Mouse (Mus musculus): Measurements from ENCODE around the gene Slc8b1. TPM values are rescaled to one million over a fixed set of nuclear protein-coding genes. Genes with fewer than 3 reads are reported as not detected.

The Slc8b1 gene
- polyA plus RNA-seq, 1 experiment from 2014 or later: 4.9 TPM

DNA sequence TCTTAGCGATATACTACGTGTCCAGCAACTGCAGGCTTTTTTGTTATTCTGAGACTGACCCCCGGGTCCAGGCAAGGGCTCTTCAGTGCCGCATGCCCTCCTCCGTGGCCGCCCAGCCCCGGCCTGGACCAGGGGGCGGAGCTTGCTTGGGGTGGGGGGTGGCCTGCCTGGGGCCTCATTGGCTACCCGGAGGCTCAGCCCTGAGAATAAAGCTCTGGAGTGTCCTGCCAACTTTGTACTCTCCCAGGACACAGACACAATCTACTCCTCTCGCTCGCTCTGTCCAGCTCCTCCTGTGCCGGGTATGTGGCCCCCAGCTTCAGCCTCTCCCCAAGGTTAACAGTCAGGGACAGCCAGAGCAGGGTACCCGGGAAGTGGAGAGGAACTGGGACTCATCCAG is 34.7 kb upstream of the Slc8b1 start, which contains the start of gene Sds:
Sds (plus strand) TSS at position 231 of the 400 bp plus-strand sequence.
- no peak within 1 kb of the TSS for H3K4me2 ChIP-seq (replicated peaks; ENCODE audit: low read depth)

DNA sequence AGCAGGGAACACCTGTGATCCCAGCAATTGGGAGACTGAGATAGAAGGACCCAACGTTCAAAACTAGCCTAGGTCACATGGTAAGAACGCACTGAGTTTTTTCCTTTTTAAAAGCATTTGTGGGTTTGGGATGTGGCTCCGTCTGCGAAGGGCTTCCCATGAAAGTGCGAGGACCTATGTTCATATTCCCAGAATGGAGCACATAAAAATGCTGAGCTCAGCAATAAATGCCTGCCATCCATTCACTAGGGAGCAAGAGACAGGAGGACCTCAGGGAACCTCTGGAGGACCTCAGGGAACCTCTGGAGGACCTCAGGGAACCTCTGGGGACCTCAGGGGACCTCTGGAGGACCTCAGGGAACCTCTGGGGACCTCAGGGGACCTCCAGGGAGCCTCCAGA is 33.0 kb upstream of the Slc8b1 start:
- H3K27me3 ChIP-seq (ENCODE audit: control insufficient read depth, insufficient read depth, low read length): no peaks in the 10 kb centered on the region
- H3K27ac ChIP-seq (replicated peaks): no peak overlapping the region
- ATAC-seq (ENCODE audit: low FRiP score, low TSS enrichment) (no peak), DNase-seq (ENCODE audit: low spot score) (no peak)
- 88% methylated on average over 5 of the region's 5 CpGs for WGBS
- H3K36me3 ChIP-seq (ENCODE audit: control insufficient read depth, insufficient read depth, low read length): no peaks in the 10 kb centered on the region
- TF ChIP-seq CTCF (IDR thresholded peaks at IDR 0.05; ENCODE audit: low read depth): no peak
- TF ChIP-seq EP300 (optimal IDR thresholded peaks at IDR 0.05): no peak
- no peak overlapping the region for H3K9ac ChIP-seq (ENCODE audit: low read length)
- H3K9me3 ChIP-seq (ENCODE audit: control insufficient read depth, low read length): no peaks in the 10 kb centered on the region
- no peak overlapping the region for H3K4me3 ChIP-seq (ENCODE audit: low read depth, low read length)
- H3K4me1 ChIP-seq (replicated peaks; ENCODE audit: control insufficient read depth, insufficient read depth): no peaks in the 10 kb centered on the region
- no peak overlapping the region for H3K4me2 ChIP-seq (replicated peaks; ENCODE audit: low read depth)

More for the DNA sequence above, 34.7 kb upstream of the Slc8b1 start, which contains the start of gene Sds:
- no peaks in the 10 kb centered on the region for H3K27me3 ChIP-seq (ENCODE audit: control insufficient read depth, insufficient read depth, low read length)
- no peak within 1 kb of the TSS for H3K27ac ChIP-seq (replicated peaks)
- H3K9me3 ChIP-seq (ENCODE audit: control insufficient read depth, low read length): no peaks in the 10 kb centered on the region
- no peak within 1 kb of the TSS for H3K4me3 ChIP-seq (ENCODE audit: low read depth, low read length)
- H3K36me3 ChIP-seq (ENCODE audit: control insufficient read depth, insufficient read depth, low read length): no peaks in the 10 kb centered on the region
- no peak within 1 kb of the TSS for H3K9ac ChIP-seq (ENCODE audit: low read length)
- TF ChIP-seq EP300 (optimal IDR thresholded peaks at IDR 0.05) (no peak), CTCF (IDR thresholded peaks at IDR 0.05; ENCODE audit: low read depth) (no peak)
- 16% methylated on average over 13 of the region's 13 CpGs for WGBS
- no peaks in the 10 kb centered on the region for H3K4me1 ChIP-seq (replicated peaks; ENCODE audit: control insufficient read depth, insufficient read depth)
- ATAC-seq (ENCODE audit: low FRiP score, low TSS enrichment) (no peak), DNase-seq (ENCODE audit: low spot score) (no peak)

DNA sequence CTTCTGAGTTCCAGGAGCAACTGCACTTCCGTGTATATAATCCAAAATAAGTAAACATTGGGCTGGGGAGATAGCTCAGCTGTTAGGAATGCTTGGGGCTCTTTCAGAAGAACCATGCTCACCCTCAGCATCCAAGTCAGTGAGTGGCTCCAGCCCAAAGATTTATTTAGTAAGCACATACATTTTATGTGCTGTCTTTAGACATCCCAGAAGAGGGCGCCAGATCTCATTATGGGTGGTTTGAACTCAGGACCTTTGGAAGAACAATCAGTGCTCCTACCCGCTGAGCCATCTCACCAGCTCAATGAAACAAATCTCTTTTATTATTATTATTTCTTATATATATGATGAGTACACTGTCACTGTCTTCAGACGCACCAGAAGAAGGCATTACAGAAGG is 31.4 kb upstream of the Slc8b1 start:
- no peak overlapping the region for H3K9ac ChIP-seq (ENCODE audit: low read length)
- H3K9me3 ChIP-seq (ENCODE audit: control insufficient read depth, low read length): no peaks in the 10 kb centered on the region
- no peak for ATAC-seq (ENCODE audit: low FRiP score, low TSS enrichment)
- no peak overlapping the region for H3K4me3 ChIP-seq (ENCODE audit: low read depth, low read length)
- no peak for DNase-seq (ENCODE audit: low spot score)
- no peak overlapping the region for H3K4me2 ChIP-seq (replicated peaks; ENCODE audit: low read depth)
- no peaks in the 10 kb centered on the region for H3K4me1 ChIP-seq (replicated peaks; ENCODE audit: control insufficient read depth, insufficient read depth)
- TF ChIP-seq EP300 (optimal IDR thresholded peaks at IDR 0.05): no peak
- peak; percentile 30; the same call in 1 of the 2 replicates for TF ChIP-seq CTCF (IDR thresholded peaks at IDR 0.05; ENCODE audit: low read depth)
- H3K27me3 ChIP-seq (ENCODE audit: control insufficient read depth, insufficient read depth, low read length): no peaks in the 10 kb centered on the region
- no peaks in the 10 kb centered on the region for H3K36me3 ChIP-seq (ENCODE audit: control insufficient read depth, insufficient read depth, low read length)
- H3K27ac ChIP-seq (replicated peaks): no peak overlapping the region
- 58% methylated on average over 4 of the region's 4 CpGs for WGBS

DNA sequence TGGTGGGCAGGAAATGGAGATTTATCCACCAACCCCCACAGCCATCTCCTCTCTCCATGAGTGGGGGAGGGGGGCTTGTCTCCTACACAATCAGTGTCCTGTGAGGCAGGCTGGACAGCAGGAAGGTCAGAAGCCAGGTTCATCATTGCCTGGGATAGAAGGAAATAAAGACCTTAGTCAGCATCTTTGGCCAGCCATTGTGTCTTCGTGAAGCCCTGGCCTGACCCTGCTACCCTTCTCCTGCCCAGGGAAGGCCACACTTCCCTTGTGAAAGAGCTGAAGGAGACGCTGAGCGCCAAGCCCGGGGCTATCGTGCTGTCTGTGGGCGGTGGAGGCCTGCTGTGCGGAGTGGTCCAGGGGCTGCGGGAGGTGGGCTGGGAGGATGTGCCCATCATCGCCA is 29.8 kb upstream of the Slc8b1 start:
- TF ChIP-seq CTCF (IDR thresholded peaks at IDR 0.05; ENCODE audit: low read depth): no peak
- no peak for TF ChIP-seq EP300 (optimal IDR thresholded peaks at IDR 0.05)
- H3K4me3 ChIP-seq (ENCODE audit: low read depth, low read length): no peak overlapping the region
- no peaks in the 10 kb centered on the region for H3K27me3 ChIP-seq (ENCODE audit: control insufficient read depth, insufficient read depth, low read length)
- H3K27ac ChIP-seq (replicated peaks): no peak overlapping the region
- ATAC-seq (ENCODE audit: low FRiP score, low TSS enrichment) (no peak), DNase-seq (ENCODE audit: low spot score) (no peak)
- no peak overlapping the region for H3K9ac ChIP-seq (ENCODE audit: low read length)
- peaks cover 2% of the 10 kb centered on the region; the same call in 1 of the 2 replicates for H3K36me3 ChIP-seq (ENCODE audit: control insufficient read depth, insufficient read depth, low read length)
- no peak overlapping the region for H3K4me2 ChIP-seq (replicated peaks; ENCODE audit: low read depth)
- 83% methylated on average over 9 of the region's 9 CpGs for WGBS
- H3K4me1 ChIP-seq (replicated peaks; ENCODE audit: control insufficient read depth, insufficient read depth): no peaks in the 10 kb centered on the region
- H3K9me3 ChIP-seq (ENCODE audit: control insufficient read depth, low read length): no peaks in the 10 kb centered on the region

DNA sequence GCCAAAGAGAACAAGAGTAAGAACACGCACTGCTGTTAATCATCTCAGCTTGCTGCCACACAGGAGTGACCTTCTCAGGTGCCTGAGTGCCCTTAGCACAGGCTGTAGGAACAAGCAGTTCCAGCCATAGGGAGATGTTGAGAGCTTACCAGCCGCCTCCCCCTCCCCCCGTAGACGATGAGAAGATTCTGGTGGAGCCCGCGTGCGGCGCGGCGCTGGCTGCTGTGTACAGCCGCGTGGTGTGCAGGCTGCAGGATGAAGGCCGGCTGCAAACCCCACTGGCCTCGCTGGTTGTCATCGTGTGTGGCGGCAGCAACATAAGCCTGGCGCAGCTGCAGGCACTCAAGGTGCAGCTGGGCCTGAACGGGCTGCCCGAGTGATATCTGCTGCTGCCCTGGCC is 27.6 kb upstream of the Slc8b1 start:
- peaks cover 14% of the 10 kb centered on the region for H3K36me3 ChIP-seq (ENCODE audit: control insufficient read depth, insufficient read depth, low read length)
- H3K4me1 ChIP-seq (replicated peaks; ENCODE audit: control insufficient read depth, insufficient read depth): no peaks in the 10 kb centered on the region
- no peak overlapping the region for H3K4me2 ChIP-seq (replicated peaks; ENCODE audit: low read depth)
- no peaks in the 10 kb centered on the region for H3K27me3 ChIP-seq (ENCODE audit: control insufficient read depth, insufficient read depth, low read length)
- TF ChIP-seq EP300 (optimal IDR thresholded peaks at IDR 0.05) (no peak), CTCF (IDR thresholded peaks at IDR 0.05; ENCODE audit: low read depth) (no peak)
- H3K27ac ChIP-seq (replicated peaks): no peak overlapping the region
- no peak overlapping the region for H3K4me3 ChIP-seq (ENCODE audit: low read depth, low read length)
- WGBS: 88% methylated on average over 19 of the region's 19 CpGs
- no peak for DNase-seq (ENCODE audit: low spot score)
- no peaks in the 10 kb centered on the region for H3K9me3 ChIP-seq (ENCODE audit: control insufficient read depth, low read length)
- H3K9ac ChIP-seq (ENCODE audit: low read length): no peak overlapping the region
- no peak for ATAC-seq (ENCODE audit: low FRiP score, low TSS enrichment)

DNA sequence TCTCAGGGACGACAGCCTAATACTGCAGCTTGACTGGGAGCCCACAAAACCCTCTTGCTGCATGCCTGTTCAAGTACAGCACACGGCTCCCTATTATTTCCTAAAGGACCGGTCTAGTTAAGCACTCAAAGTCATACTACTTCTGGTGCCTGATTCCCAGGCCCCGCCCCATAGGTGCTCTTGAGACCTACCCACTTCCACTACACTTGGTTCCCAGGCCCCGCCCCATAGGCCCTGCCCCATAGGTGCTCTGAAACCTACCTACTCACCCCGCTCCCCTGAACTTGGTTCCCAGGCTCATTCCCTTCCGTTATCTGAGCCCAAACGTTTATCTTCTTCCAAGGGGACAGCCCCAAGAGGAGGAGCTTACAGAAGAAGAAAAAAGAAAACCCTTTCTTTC is 23.1 kb upstream of the Slc8b1 start:
- no peaks in the 10 kb centered on the region for H3K9me3 ChIP-seq (ENCODE audit: control insufficient read depth, low read length)
- WGBS: 66% methylated on average over 8 of the region's 8 CpGs
- ATAC-seq (ENCODE audit: low FRiP score, low TSS enrichment): peak; percentile 55; the same call in 1 of the 2 replicates
- peak; percentile 48 for DNase-seq (ENCODE audit: low spot score)
- no peak overlapping the region for H3K4me2 ChIP-seq (replicated peaks; ENCODE audit: low read depth)
- no peaks in the 10 kb centered on the region for H3K4me1 ChIP-seq (replicated peaks; ENCODE audit: control insufficient read depth, insufficient read depth)
- TF ChIP-seq EP300 (optimal IDR thresholded peaks at IDR 0.05) (no peak), CTCF (IDR thresholded peaks at IDR 0.05; ENCODE audit: low read depth) (no peak)
- H3K36me3 ChIP-seq (ENCODE audit: control insufficient read depth, insufficient read depth, low read length): peaks cover 17% of the 10 kb centered on the region
- no peak overlapping the region for H3K27ac ChIP-seq (replicated peaks)
- H3K9ac ChIP-seq (ENCODE audit: low read length): no peak overlapping the region
- H3K4me3 ChIP-seq (ENCODE audit: low read depth, low read length): no peak overlapping the region
- no peaks in the 10 kb centered on the region for H3K27me3 ChIP-seq (ENCODE audit: control insufficient read depth, insufficient read depth, low read length)

All from stomach, postnatal 0 days (tissue).